Mouse (Mus musculus): ENCODE measurements around the gene Lhfp. TPM values are rescaled to one million over a fixed set of nuclear protein-coding genes. Genes with fewer than 3 reads are reported as not detected.

The Lhfp gene
- polyA plus RNA-seq, 1 experiment from 2014 or later = 50.8 TPM

DNA sequence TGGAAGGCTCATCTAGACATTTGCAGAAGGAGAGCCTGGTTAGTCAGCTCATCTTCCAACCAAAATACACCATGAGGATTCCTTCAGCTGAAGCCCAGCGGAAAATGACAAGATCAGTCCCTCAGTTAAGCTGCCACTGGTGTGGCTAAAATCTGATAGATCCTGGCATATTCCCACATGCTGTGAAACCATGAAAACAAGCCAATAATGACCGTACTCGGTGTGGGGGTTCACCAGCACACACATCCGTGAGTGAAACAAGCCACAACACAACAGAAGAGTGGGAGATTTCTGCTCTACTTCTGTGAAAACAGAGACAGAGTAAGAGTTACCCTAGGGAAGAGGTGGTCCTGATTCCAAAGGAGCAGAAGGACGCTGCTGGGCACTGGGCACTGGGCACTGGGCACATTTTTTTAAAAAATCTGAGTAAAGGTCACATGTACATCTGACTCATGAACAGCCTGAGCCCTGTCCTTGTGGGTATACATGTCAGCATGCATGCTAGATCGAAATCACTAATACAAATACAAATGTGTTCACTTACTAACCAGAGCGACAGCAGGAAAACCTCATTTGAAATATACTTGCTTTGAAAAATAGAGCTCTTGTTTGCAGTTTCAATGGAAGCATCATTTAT, 163.1 kb downstream of the Lhfp start:
- WGBS = 78% methylated on average over 7 of the region's 7 CpGs
- no peak overlapping the region for H3K9ac ChIP-seq
- no peaks in the 10 kb centered on the region for H3K27me3 ChIP-seq
- no peak for ATAC-seq (ENCODE audit: insufficient number of reproducible peaks, insufficient read depth, low FRiP score, low TSS enrichment)
- no peak overlapping the region for H3K4me2 ChIP-seq (replicated peaks)
- H3K36me3 ChIP-seq = no peaks in the 10 kb centered on the region
- H3K4me3 ChIP-seq = no peak overlapping the region
- no peaks in the 10 kb centered on the region for H3K9me3 ChIP-seq
- no peak overlapping the region for H3K27ac ChIP-seq
- peaks cover 42% of the 10 kb centered on the region for H3K4me1 ChIP-seq

DNA sequence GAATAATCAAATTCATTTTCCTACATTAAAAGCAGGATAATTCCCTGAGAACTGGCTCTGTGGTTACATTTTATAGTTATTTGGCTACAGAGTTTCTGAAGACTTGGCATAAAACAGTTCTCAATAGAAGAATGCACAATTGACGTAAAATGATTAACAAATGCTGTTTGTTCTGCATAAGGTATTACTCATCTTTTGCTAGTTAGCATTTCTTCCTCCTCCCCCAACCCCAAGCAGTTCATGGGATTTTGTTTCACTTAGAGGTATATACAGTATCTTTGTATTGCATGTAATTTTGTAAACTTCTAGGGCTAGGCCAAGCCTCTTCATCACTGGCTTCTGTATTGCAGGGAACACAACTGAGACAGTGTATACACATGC, 163.6 kb downstream of the Lhfp start:
- Histone ChIP-seq H3K9me3 (no peaks in the 10 kb centered on the region), H3K4me2 (replicated peaks) (no peak overlapping the region), H3K27ac (no peak overlapping the region), H3K9ac (no peak overlapping the region), H3K4me1 (peaks cover 44% of the 10 kb centered on the region), H3K36me3 (no peaks in the 10 kb centered on the region), H3K4me3 (no peak overlapping the region), H3K27me3 (no peaks in the 10 kb centered on the region)
- WGBS = 86% methylated on average over 1 of the region's 1 CpGs
- no peak for ATAC-seq (ENCODE audit: insufficient number of reproducible peaks, insufficient read depth, low FRiP score, low TSS enrichment)

DNA sequence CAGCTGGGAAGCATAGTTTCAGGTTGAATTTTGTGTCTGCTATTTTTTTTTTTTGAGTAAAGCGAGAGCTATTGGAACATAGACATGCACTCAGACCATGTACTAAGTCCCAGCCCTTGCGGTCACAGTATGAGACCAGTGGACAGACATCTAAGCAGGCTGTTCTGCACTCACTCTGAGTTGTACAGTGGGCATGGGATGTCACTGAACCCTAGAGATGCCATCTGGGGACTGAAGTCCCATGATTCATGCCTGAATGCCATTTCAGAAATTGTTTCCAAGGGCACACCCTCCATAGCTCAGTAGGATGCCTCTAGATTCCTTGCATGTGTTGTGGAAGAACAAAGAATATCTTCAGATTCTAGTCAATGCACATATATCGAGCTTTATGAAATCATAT, 164.4 kb downstream of the Lhfp start:
- H3K9me3 ChIP-seq = no peaks in the 10 kb centered on the region
- no peak overlapping the region for H3K27ac ChIP-seq
- peaks cover 41% of the 10 kb centered on the region for H3K4me1 ChIP-seq
- no peak overlapping the region for H3K4me3 ChIP-seq
- no peak overlapping the region for H3K9ac ChIP-seq
- ATAC-seq (ENCODE audit: insufficient number of reproducible peaks, insufficient read depth, low FRiP score, low TSS enrichment) = no peak
- 97% methylated on average over 3 of the region's 3 CpGs for WGBS
- H3K27me3 ChIP-seq = no peaks in the 10 kb centered on the region
- no peaks in the 10 kb centered on the region for H3K36me3 ChIP-seq
- H3K4me2 ChIP-seq (replicated peaks) = no peak overlapping the region

DNA sequence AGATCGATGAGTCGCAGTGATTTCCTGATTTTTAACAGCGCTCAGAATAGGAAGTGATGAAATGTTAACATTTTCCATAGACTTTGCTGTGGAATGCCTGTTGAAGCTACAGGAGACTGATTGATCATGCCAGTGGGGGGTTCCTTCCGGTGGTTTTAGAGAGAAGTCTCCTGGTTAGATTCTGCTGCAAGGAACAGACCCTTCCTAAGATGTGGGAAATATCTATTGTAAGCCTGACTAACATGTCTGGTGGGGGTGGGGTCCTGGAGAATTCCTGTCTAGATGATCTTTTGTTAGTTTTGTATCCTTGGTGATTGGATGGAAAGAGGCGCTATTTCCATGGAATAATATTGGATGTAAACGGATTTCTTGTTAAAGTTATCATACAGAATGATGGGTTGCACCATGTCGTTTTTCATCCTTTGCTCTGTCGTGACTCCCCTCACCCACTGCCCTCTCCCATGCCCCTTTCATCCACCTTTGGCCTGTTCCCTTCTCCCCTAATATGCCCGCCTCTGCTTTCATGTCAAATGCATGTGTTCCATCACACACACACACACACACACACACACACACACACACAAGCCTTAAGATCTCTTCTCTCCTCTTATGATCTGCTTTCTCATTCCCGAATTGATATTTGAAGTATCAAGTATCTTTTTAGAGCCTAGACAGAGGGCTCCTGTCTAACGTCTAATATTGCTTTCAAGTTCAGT, 165.3 kb downstream of the Lhfp start:
- H3K4me3 ChIP-seq = no peak overlapping the region
- no peaks in the 10 kb centered on the region for H3K9me3 ChIP-seq
- peaks cover 37% of the 10 kb centered on the region for H3K4me1 ChIP-seq
- no peak overlapping the region for H3K9ac ChIP-seq
- no peak overlapping the region for H3K4me2 ChIP-seq (replicated peaks)
- no peak overlapping the region for H3K27ac ChIP-seq
- ATAC-seq (ENCODE audit: insufficient number of reproducible peaks, insufficient read depth, low FRiP score, low TSS enrichment) = no peak
- WGBS = 59% methylated on average over 11 of the region's 11 CpGs
- no peaks in the 10 kb centered on the region for H3K36me3 ChIP-seq
- no peaks in the 10 kb centered on the region for H3K27me3 ChIP-seq

DNA sequence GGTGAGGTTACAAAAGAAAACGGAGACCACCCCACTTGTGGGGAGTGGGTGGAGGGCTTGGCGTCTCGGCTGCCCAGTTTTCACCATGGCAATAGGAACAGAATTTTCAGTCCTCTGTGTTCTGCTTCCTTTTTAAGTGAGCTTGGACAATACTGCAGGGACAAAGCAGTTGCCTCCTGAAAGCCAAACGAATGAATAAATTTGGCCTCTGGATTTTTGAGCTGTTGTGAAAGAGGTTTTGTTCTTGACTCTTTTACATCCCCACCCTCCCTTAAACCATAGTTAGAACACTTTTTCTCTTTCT, 165.8 kb downstream of the Lhfp start:
- Histone ChIP-seq H3K27me3 (no peaks in the 10 kb centered on the region), H3K36me3 (no peaks in the 10 kb centered on the region), H3K9me3 (no peaks in the 10 kb centered on the region), H3K9ac (no peak overlapping the region), H3K4me2 (replicated peaks) (no peak overlapping the region), H3K4me1 (peaks cover 32% of the 10 kb centered on the region), H3K4me3 (no peak overlapping the region), H3K27ac (no peak overlapping the region)
- no peak for ATAC-seq (ENCODE audit: insufficient number of reproducible peaks, insufficient read depth, low FRiP score, low TSS enrichment)
- WGBS = 55% methylated on average over 4 of the region's 4 CpGs

DNA sequence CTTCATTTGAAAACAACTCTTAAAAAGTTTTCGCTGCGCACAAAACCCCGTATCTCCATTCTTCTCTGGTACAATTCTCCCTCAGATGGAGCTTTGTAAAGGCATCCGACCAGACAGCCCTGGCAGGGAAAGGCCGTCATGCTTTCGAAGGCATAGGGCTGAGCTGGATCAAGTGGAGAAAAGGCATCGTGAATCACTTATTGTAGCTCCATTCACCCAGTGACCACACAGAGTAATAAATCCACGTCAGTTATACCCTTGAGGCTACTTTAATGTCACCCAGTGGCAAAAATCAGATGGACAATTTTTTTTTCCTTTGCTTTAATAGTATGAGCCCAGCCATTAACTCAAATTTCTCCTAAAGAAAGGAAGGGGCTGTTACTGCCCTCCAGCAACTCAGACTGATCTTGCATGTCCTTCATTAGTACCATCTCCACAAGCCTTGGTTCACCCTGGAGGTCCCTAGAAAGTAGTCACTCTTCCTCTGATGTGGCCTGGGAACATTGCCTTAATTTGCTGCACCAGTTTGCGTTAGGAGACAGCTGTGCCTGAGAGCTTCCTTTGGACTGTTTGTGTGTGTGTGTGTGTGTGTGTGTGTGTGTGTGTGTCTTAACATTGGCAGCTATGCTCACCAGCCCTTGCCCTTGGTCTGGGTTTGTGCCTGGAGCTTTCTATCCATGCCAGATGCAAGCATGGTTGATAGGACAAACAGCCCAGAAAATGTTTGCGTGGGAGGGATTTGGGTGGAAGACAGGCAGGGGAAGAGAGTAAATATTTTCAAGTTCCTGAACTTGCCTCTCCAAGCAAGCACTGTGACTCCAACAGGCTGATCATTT, 169.6 kb downstream of the Lhfp start:
- no peaks in the 10 kb centered on the region for H3K9me3 ChIP-seq
- no peaks in the 10 kb centered on the region for H3K27me3 ChIP-seq
- H3K27ac ChIP-seq = no peak overlapping the region
- no peak for ATAC-seq (ENCODE audit: insufficient number of reproducible peaks, insufficient read depth, low FRiP score, low TSS enrichment)
- 50% methylated on average over 10 of the region's 10 CpGs for WGBS
- peaks cover 15% of the 10 kb centered on the region; the same call in 1 of the 2 replicates for H3K4me1 ChIP-seq
- no peak overlapping the region for H3K4me2 ChIP-seq (replicated peaks)
- no peak overlapping the region for H3K4me3 ChIP-seq
- no peak overlapping the region for H3K9ac ChIP-seq
- H3K36me3 ChIP-seq = no peaks in the 10 kb centered on the region

DNA sequence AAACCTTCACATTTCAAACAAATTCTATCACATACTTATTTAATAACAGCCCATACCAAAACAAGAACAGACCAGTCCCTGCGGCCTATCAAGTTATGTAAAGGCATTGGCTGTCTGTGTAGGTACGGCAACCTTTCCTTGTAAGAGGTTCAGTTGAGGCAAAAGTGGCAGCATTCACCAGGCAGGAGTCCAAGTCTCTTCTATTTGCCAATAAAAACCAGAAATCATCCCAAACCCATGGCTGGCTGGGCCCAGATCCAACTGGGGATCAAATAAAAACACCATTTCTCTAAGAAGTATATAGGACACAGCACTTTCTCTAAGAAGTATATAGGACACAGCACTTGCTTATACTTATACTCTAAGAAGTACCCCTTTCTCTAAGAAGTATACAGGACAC, 171.3 kb downstream of the Lhfp start:
- Histone ChIP-seq H3K4me1 (peaks cover 6% of the 10 kb centered on the region; the same call in 1 of the 2 replicates), H3K27ac (no peak overlapping the region), H3K9ac (no peak overlapping the region), H3K9me3 (no peaks in the 10 kb centered on the region), H3K4me3 (no peak overlapping the region), H3K4me2 (replicated peaks) (no peak overlapping the region), H3K27me3 (no peaks in the 10 kb centered on the region), H3K36me3 (no peaks in the 10 kb centered on the region)
- no peak for ATAC-seq (ENCODE audit: insufficient number of reproducible peaks, insufficient read depth, low FRiP score, low TSS enrichment)
- 87% methylated on average over 2 of the region's 2 CpGs for whole genome bisulfite sequencing

DNA sequence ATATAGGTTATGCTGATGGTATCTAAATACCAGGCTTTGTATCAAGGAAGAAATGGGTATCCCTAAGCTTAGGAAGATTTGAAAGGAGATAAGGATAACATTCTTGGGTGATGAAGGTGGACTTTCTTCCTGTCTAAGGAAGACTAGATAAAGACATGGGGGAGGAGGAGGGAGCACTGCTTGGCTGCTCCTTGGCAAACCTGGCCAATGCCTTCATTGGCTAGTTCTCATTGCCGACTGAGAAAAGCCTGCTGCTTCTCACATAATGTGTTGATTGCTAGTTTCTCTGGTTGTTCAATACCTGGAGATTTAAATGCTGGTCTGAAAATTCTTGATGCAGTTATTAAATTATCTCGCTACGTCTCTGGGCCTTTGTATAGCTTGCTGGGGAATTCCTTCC, 172.0 kb downstream of the Lhfp start:
- no peak for ATAC-seq (ENCODE audit: insufficient number of reproducible peaks, insufficient read depth, low FRiP score, low TSS enrichment)
- no peak overlapping the region for H3K9ac ChIP-seq
- H3K4me2 ChIP-seq (replicated peaks) = no peak overlapping the region
- H3K36me3 ChIP-seq = no peaks in the 10 kb centered on the region
- H3K4me1 ChIP-seq = peaks cover 6% of the 10 kb centered on the region; the same call in 1 of the 2 replicates
- no peak overlapping the region for H3K4me3 ChIP-seq
- WGBS = 61% methylated on average over 3 of the region's 3 CpGs
- no peaks in the 10 kb centered on the region for H3K9me3 ChIP-seq
- no peak overlapping the region for H3K27ac ChIP-seq
- no peaks in the 10 kb centered on the region for H3K27me3 ChIP-seq

DNA sequence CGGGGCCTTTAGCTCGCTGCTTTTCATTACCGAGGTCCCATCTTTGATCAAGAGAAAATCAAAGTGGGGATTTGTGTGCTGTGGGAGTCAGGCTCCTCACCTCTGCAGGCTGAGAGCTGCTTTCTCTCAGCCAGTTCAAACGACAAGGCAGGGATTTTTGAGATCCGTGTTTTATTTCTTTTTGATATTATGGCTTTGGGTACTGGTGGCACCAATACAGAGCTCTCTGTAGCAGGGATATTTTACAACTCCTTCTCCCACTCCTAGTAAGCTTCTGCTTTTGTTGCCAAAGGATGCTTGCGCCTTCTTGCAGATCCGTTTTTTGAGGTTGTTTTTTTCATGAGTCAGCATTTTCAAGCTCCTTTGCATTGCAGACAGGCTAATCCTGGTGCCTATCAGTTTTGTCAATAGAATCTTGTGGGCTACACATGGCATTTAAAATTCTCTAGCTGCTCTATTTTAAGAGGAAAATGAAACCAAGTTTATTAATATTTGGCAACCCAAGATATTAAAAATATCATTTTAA, 172.5 kb downstream of the Lhfp start:
- H3K4me3 ChIP-seq = no peak overlapping the region
- H3K9me3 ChIP-seq = no peaks in the 10 kb centered on the region
- H3K27me3 ChIP-seq = no peaks in the 10 kb centered on the region
- no peak overlapping the region for H3K9ac ChIP-seq
- H3K36me3 ChIP-seq = no peaks in the 10 kb centered on the region
- no peak overlapping the region for H3K4me2 ChIP-seq (replicated peaks)
- WGBS = 51% methylated on average over 7 of the region's 7 CpGs
- no peak overlapping the region for H3K27ac ChIP-seq
- H3K4me1 ChIP-seq = peaks cover 6% of the 10 kb centered on the region; the same call in 1 of the 2 replicates
- no peak for ATAC-seq (ENCODE audit: insufficient number of reproducible peaks, insufficient read depth, low FRiP score, low TSS enrichment)

DNA sequence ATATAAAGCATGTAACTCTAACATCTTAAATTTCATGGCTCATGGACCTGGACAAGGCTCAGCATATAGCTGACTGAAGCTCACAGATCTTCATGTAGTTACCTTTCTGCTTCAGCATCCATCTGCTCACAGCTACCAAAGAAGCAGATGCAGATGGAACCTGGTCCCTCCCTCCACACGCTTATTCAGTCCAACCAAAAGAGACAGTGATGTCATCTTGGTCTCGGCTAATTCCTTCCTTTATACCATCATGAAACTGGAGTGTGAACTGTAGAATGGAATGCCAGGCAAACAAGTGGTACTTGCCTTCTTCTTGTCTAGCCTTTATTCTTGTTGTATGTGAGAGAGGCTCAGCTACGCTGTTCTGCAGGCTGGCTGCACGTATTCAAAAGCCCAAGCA, 173.1 kb downstream of the Lhfp start:
- Histone ChIP-seq H3K27ac (no peak overlapping the region), H3K4me1 (peaks cover 4% of the 10 kb centered on the region; the same call in 1 of the 2 replicates)
- no peak for ATAC-seq (ENCODE audit: insufficient number of reproducible peaks, insufficient read depth, low FRiP score, low TSS enrichment)

DNA sequence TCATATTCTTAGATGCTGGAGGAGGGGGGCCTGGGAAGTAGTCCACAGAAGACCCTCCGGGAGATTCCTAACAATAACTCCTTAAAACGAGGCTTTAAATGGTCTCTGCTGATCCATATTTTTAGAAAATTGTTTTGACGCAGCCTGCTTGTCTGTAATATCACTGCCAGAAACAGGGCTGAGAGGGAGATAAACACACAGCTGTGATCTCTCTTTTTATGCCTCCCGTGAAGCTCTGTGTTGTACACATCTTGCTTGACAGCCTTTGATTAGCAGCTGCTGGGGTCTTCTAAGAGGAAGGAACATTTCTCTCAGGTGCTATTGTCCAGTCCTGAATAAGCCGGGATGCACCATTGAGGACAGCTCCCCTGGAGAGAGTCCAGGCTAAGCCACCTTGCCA, 176.4 kb downstream of the Lhfp start:
- WGBS = 72% methylated on average over 5 of the region's 5 CpGs
- no peaks in the 10 kb centered on the region for H3K4me1 ChIP-seq

More for the DNA sequence above, 173.1 kb downstream of the Lhfp start:
- Histone ChIP-seq H3K4me3 (no peak overlapping the region), H3K4me2 (replicated peaks) (no peak overlapping the region), H3K9me3 (no peaks in the 10 kb centered on the region), H3K36me3 (no peaks in the 10 kb centered on the region), H3K27me3 (no peaks in the 10 kb centered on the region), H3K9ac (no peak overlapping the region)
- WGBS = 72% methylated on average over 4 of the region's 4 CpGs

More for the DNA sequence above, 176.4 kb downstream of the Lhfp start:
- Histone ChIP-seq H3K27me3 (no peaks in the 10 kb centered on the region), H3K27ac (no peak overlapping the region), H3K9me3 (no peaks in the 10 kb centered on the region), H3K4me3 (no peak overlapping the region), H3K9ac (no peak overlapping the region), H3K36me3 (no peaks in the 10 kb centered on the region), H3K4me2 (replicated peaks) (no peak overlapping the region)
- ATAC-seq (ENCODE audit: insufficient number of reproducible peaks, insufficient read depth, low FRiP score, low TSS enrichment) = no peak

Data from embryonic facial prominence, embryonic 12.5 days (tissue).